Mouse (Mus musculus) kidney, postnatal 0 days (tissue): Measurements from ENCODE around the gene Tmie. TPM values are rescaled to one million over a fixed set of nuclear protein-coding genes. Genes with fewer than 3 reads are reported as not detected.

Experiments
- ATAC-seq: fragments of 200-750 bp; cut with Nextera tagmentation; replicated peaks from 2 replicates; pipeline ENCODE4 v1.8.0; 2017; ENCODE audit warnings: low read depth, moderate number of reproducible peaks, moderate TSS enrichment, moderate library complexity; ENCODE audit not compliant: low FRiP score
- DNase-seq: peaks from one replicate; pipeline ENCODE4 v3.0.0-alpha.2; 2016; ENCODE audit warnings: low spot score
- H3K27ac ChIP-seq: fragments of 300-500 bp; sonication (generic); 2 replicates; pipeline ENCODE4 v1.5.1; 2014; ENCODE audit warnings: mild to moderate bottlenecking
- H3K27me3 ChIP-seq: fragments of 300-500 bp; sonication (generic); 2 replicates; pipeline ENCODE4 v1.6.1; 2014; ENCODE audit warnings: low read length, mixed read lengths; ENCODE audit not compliant: insufficient read depth
- H3K36me3 ChIP-seq: fragments of 300-500 bp; sonication (generic); 2 replicates; pipeline ENCODE4 v1.6.1; 2014; ENCODE audit warnings: low read length, mixed read lengths; ENCODE audit not compliant: insufficient read depth
- H3K4me1 ChIP-seq: fragments of 300-500 bp; sonication (generic); replicated peaks from 2 replicates; pipeline ENCODE4 v1.6.1; 2014; ENCODE audit warnings: antibody characterized with exemption, low read length, mixed read lengths; ENCODE audit not compliant: insufficient read depth
- H3K4me2 ChIP-seq: fragments of 300-500 bp; sonication (generic); 2 replicates; pipeline ENCODE4 v1.6.1; 2014; ENCODE audit warnings: mild to moderate bottlenecking, low read length, moderate library complexity, mixed read lengths
- H3K4me3 ChIP-seq: fragments of 300-500 bp; sonication (generic); replicated peaks from 2 replicates; pipeline ENCODE4 v1.5.1; 2014; ENCODE audit warnings: low read depth, low read length
- H3K9ac ChIP-seq: fragments of 300-500 bp; sonication (generic); 2 replicates; pipeline ENCODE4 v1.6.1; 2014; ENCODE audit warnings: low read depth, low read length
- H3K9me3 ChIP-seq: fragments of 300-500 bp; sonication (generic); replicated peaks from 2 replicates; pipeline ENCODE4 v1.6.1; 2016; ENCODE audit warnings: low read length, inconsistent platforms, mixed read lengths
- CTCF ChIP-seq: IDR thresholded peaks from 2 replicates; pipeline ENCODE4 v1.5.1; 2016; ENCODE audit warnings: antibody characterized with exemption, low read depth, mild to moderate bottlenecking, moderate library complexity
- WGBS: fragments of 180-500 bp; shearing (Covaris S2); extraction: QIAGEN DNeasy Blood & Tissue Kit; methylation state at CpG from one replicate; pipeline ENCODE4 v1.1.7; 2014; 5-methylcytosine and 5-hydroxymethylcytosine counted together
- polyA plus RNA-seq: library from polyadenylated mRNA; unstranded; fragments of >200 nt; fragmentation: Nextera tagmentation; extraction: Ambion mirVana; gene quantifications from 2 replicates; pipeline ENCODE4 v1.2.1, GENCODE M21; 2015

Gene Tmie
- polyA plus RNA-seq, 1 experiment from 2014 or later, result 2.3 TPM

GRCm38 (mm10) chr9:110880772-110881171 lies 859 bp upstream of the Tmie start:
- Histone ChIP-seq H3K27ac (peak overlapping the region; percentile 86), H3K9me3 (no peaks in the 10 kb centered on the region), H3K4me2 (peak overlapping the region; percentile 88), H3K27me3 (no peaks in the 10 kb centered on the region), H3K4me1 (peaks cover 10% of the 10 kb centered on the region; the same call in 1 of the 2 replicates), H3K36me3 (0 out of 2 replicates have a peak, but pooled peaks cover 3% of the 10 kb centered on the region), H3K4me3 (peak overlapping the region; percentile 62), H3K9ac (peak overlapping the region; percentile 58; the same call in 1 of the 2 replicates)
- DNase-seq, result peak; percentile 17
- peak; percentile 57 for ATAC-seq
- TF ChIP-seq CTCF, result no peak
- WGBS, result 61% methylated on average over 4 of the region's 4 CpGs

GRCm38 (mm10) chr9:110879191-110879920 lies 557 bp downstream of the Tmie start, which contains the start of gene Als2cl:
TSS of gene Als2cl (plus strand) at chr9:110879870.
- 0 out of 2 replicates have a peak, but pooled peaks cover 3% of the 10 kb centered on the region for H3K36me3 ChIP-seq
- TF ChIP-seq CTCF, result no peak
- H3K9me3 ChIP-seq, result no peaks in the 10 kb centered on the region
- peak within 1 kb of the TSS; percentile 86 for H3K27ac ChIP-seq
- WGBS, result 16% methylated on average over 12 of the region's 12 CpGs
- ATAC-seq (no peak; the same call in 1 of the 2 replicates), DNase-seq (peak; percentile 20)
- peak within 1 kb of the TSS; percentile 62 for H3K4me3 ChIP-seq
- peak within 1 kb of the TSS; percentile 58 for H3K9ac ChIP-seq
- peak within 1 kb of the TSS; percentile 88 for H3K4me2 ChIP-seq
- peaks cover 10% of the 10 kb centered on the region; the same call in 1 of the 2 replicates for H3K4me1 ChIP-seq
- no peaks in the 10 kb centered on the region for H3K27me3 ChIP-seq

- no peak for DNase-seq
- Histone ChIP-seq H3K36me3 (no peaks in the 10 kb centered on the region), H3K9me3 (no peaks in the 10 kb centered on the region), H3K27me3 (no peaks in the 10 kb centered on the region), H3K9ac (no peak overlapping the region), H3K4me2 (no peak overlapping the region), H3K27ac (no peak overlapping the region), H3K4me1 (peaks cover 16% of the 10 kb centered on the region; the same call in 1 of the 2 replicates), H3K4me3 (no peak overlapping the region)
- TF ChIP-seq CTCF, result no peak
- 84% methylated on average over 5 of the region's 5 CpGs for WGBS
- ATAC-seq, result no peak
These were observed 2.0 kb downstream of the Tmie start for GRCm38 (mm10) chr9:110877888-110878287.

DNA sequence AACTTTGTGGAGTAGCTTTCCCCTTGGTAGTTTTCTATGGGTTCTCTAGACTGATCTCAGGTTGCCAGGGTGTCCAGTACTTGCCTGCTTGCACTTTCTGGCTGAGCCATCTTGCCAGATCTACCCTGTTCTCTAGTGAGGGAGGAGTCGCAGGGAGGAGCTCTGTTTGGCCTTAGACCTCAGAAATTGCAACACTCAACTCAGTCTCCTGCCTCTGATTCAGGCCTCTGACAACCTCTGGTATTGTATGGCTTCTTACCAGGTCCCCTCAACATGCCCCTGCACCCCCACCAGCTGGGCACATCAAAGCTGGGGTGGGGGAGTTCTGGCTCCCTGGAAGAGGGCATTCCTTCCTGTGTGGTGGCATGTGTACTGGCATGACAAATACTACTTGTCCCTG lies 2.6 kb downstream of the Tmie start:
- H3K27me3 ChIP-seq, result no peaks in the 10 kb centered on the region
- ATAC-seq, result no peak
- 73% methylated on average over 1 of the region's 1 CpGs for WGBS

DNA sequence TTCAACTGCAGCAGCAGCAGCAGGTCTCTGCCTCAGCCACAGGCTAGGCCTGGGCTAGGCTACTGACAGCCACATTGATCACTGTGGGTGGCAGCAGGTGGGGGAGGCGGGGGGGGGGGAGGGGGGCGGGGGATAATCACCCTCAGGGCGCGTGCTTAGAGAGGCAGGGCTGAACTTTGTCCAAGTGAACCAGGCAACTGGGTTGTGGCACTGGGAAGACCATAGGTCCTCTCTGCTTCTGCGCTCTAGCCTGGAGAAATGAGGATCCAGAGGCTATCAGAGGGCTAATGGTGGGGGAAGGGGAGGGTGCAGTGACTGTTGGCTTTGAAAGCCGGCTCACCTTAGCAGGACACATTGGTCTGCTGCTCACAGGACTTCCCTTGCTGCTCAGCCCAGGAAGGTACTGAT lies 4.6 kb downstream of the Tmie start:
- no peak overlapping the region for H3K9ac ChIP-seq
- H3K27me3 ChIP-seq, result no peaks in the 10 kb centered on the region
- ATAC-seq (no peak), DNase-seq (no peak)
- WGBS, result 46% methylated on average over 5 of the region's 6 CpGs
- H3K27ac ChIP-seq, result no peak overlapping the region
- H3K36me3 ChIP-seq, result no peaks in the 10 kb centered on the region
- H3K4me1 ChIP-seq, result 0 out of 2 replicates have a peak, but pooled peaks cover 11% of the 10 kb centered on the region
- no peak overlapping the region for H3K4me2 ChIP-seq
- no peak for TF ChIP-seq CTCF
- H3K9me3 ChIP-seq, result no peaks in the 10 kb centered on the region
- H3K4me3 ChIP-seq, result no peak overlapping the region

More for the DNA sequence above, 2.6 kb downstream of the Tmie start:
- Histone ChIP-seq H3K4me2 (no peak overlapping the region), H3K36me3 (no peaks in the 10 kb centered on the region), H3K9me3 (no peaks in the 10 kb centered on the region), H3K27ac (no peak overlapping the region), H3K4me3 (no peak overlapping the region), H3K4me1 (peaks cover 16% of the 10 kb centered on the region; the same call in 1 of the 2 replicates), H3K9ac (no peak overlapping the region)
- TF ChIP-seq CTCF, result no peak
- DNase-seq, result no peak

GRCm38 (mm10) chr9:110874660-110875191 lies 5.2 kb downstream of the Tmie start:
- no peak for TF ChIP-seq CTCF
- H3K9me3 ChIP-seq, result no peaks in the 10 kb centered on the region
- H3K4me3 ChIP-seq, result no peak overlapping the region
- no peak for DNase-seq
- 17% methylated on average over 3 of the region's 3 CpGs for WGBS
- no peak overlapping the region for H3K4me2 ChIP-seq
- no peak for ATAC-seq
- H3K9ac ChIP-seq, result no peak overlapping the region
- 0 out of 2 replicates have a peak, but pooled peaks cover 8% of the 10 kb centered on the region for H3K4me1 ChIP-seq
- H3K27me3 ChIP-seq, result no peaks in the 10 kb centered on the region
- H3K27ac ChIP-seq, result no peak overlapping the region
- H3K36me3 ChIP-seq, result no peaks in the 10 kb centered on the region
